Mouse (Mus musculus): ENCODE measurements around the gene Zfhx3.

GRCm38 (mm10) chr8:108648993-108649392 is 706.5 kb downstream of the Zfhx3 start:
- TF ChIP-seq CTCF (IDR thresholded peaks at IDR 0.05; ENCODE audit: low read depth, low read length) (no peak), POLR2A (IDR thresholded peaks at IDR 0.05; ENCODE audit: insufficient read depth, low read length) (no peak), EP300 (IDR thresholded peaks at IDR 0.05; ENCODE audit: insufficient read depth, low read depth, low read length) (no peak)
